Mouse (Mus musculus): ENCODE data around the gene Olfr1427. TPM values are rescaled to one million over a fixed set of nuclear protein-coding genes. Genes with fewer than 3 reads are reported as not detected.

Gene Olfr1427
- total RNA-seq (2014; rRNA removed) (not detected in 2 replicates), polyA plus RNA-seq (2015; fragmentation: Nextera tagmentation; extraction: Ambion mirVana) (not detected in 2 replicates)

DNA sequence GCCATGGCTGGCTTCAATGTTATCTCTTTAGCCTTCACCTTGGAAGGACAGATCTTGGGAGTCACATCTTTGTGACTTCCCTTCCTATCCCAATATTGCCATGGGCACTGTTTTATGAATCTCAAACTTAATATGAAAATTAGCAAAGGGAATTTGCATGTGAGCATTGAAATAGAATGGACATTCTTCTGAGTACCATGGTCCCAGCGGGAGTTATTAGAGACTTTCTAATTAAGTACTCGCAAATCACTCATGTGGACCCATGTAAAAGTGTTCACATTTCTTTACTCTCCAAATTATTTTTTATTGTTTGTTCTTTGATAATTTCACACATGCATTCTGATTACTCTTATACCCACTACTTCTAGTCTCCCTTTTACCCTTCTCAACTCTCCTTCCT is at the start of gene Olfr1427:
Gene Olfr1427, minus strand, starts transcription at position 101 of the 400 bp plus-strand sequence.
- no peak for TF ChIP-seq CTCF (IDR thresholded peaks at IDR 0.05)
- 97% methylated on average over 2 of the region's 2 CpGs for WGBS
- ATAC-seq (ENCODE audit: low FRiP score), result no peak
- Histone ChIP-seq H3K9ac (replicated peaks; ENCODE audit: low read length, poor library complexity, severe bottlenecking) (no peak within 1 kb of the TSS), H3K4me2 (ENCODE audit: low read depth, low read length, poor library complexity, severe bottlenecking) (no peak within 1 kb of the TSS), H3K4me1 (ENCODE audit: insufficient read depth, low read length) (no peaks in the 10 kb centered on the region), H3K27ac (ENCODE audit: low read depth, low read length) (no peak within 1 kb of the TSS), H3K4me3 (ENCODE audit: low read depth, low read length) (no peak within 1 kb of the TSS), H3K27me3 (ENCODE audit: insufficient read depth, low read length) (no peaks in the 10 kb centered on the region), H3K36me3 (ENCODE audit: insufficient read depth, low read length) (no peaks in the 10 kb centered on the region), H3K9me3 (ENCODE audit: low read length) (no peaks in the 10 kb centered on the region)
- no peak for DNase-seq (ENCODE audit: low spot score)

- Histone ChIP-seq H3K9ac (replicated peaks; ENCODE audit: low read length, poor library complexity, severe bottlenecking) (no peak overlapping the region), H3K4me2 (ENCODE audit: low read depth, low read length, poor library complexity, severe bottlenecking) (no peak overlapping the region), H3K4me3 (ENCODE audit: low read depth, low read length) (no peak overlapping the region), H3K4me1 (ENCODE audit: insufficient read depth, low read length) (no peaks in the 10 kb centered on the region), H3K27ac (ENCODE audit: low read depth, low read length) (no peak overlapping the region), H3K9me3 (ENCODE audit: low read length) (no peaks in the 10 kb centered on the region), H3K27me3 (ENCODE audit: insufficient read depth, low read length) (no peaks in the 10 kb centered on the region), H3K36me3 (ENCODE audit: insufficient read depth, low read length) (no peaks in the 10 kb centered on the region)
- peak; percentile 1 for DNase-seq (ENCODE audit: low spot score)
- no peak for TF ChIP-seq CTCF (IDR thresholded peaks at IDR 0.05)
- ATAC-seq (ENCODE audit: low FRiP score), result no peak
- 91% methylated on average over 3 of the region's 3 CpGs for WGBS
Observed at GRCm38 (mm10) chr19:12145452-12145851, 42.3 kb upstream of the Olfr1427 start.

DNA sequence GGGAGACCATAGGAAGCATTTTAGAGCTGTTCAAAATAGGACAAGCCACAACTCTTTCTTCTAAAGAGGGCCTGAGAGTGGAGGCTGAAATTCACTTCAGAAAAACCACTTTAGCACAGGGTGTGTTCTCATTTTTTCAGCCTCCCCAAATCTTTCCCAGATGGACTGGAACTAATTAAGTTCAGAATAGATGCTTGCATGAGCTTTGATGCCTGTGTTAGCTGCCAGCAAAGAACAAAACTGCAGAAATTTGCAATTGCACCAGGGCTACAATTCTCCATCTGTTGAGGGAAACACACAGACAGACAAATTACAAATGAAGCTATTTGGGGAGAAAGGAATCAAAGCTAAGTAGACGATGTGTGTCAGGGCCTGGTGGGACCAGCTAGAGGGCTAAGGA is 40.2 kb upstream of the Olfr1427 start:
- Histone ChIP-seq H3K27ac (ENCODE audit: low read depth, low read length) (no peak overlapping the region), H3K4me2 (ENCODE audit: low read depth, low read length, poor library complexity, severe bottlenecking) (no peak overlapping the region), H3K4me1 (ENCODE audit: insufficient read depth, low read length) (no peaks in the 10 kb centered on the region), H3K9ac (replicated peaks; ENCODE audit: low read length, poor library complexity, severe bottlenecking) (no peak overlapping the region), H3K27me3 (ENCODE audit: insufficient read depth, low read length) (no peaks in the 10 kb centered on the region), H3K4me3 (ENCODE audit: low read depth, low read length) (no peak overlapping the region), H3K36me3 (ENCODE audit: insufficient read depth, low read length) (no peaks in the 10 kb centered on the region), H3K9me3 (ENCODE audit: low read length) (no peaks in the 10 kb centered on the region)
- WGBS, result 21% methylated on average over 1 of the region's 1 CpGs
- DNase-seq (ENCODE audit: low spot score) (peak; percentile 15), ATAC-seq (ENCODE audit: low FRiP score) (no peak)
- TF ChIP-seq CTCF (IDR thresholded peaks at IDR 0.05), result no peak

GRCm38 (mm10) chr19:12134289-12134688 is 31.2 kb upstream of the Olfr1427 start:
- peak; percentile 75 for TF ChIP-seq CTCF (IDR thresholded peaks at IDR 0.05)
- Histone ChIP-seq H3K4me3 (ENCODE audit: low read depth, low read length) (no peak overlapping the region), H3K36me3 (ENCODE audit: insufficient read depth, low read length) (no peaks in the 10 kb centered on the region), H3K4me1 (ENCODE audit: insufficient read depth, low read length) (no peaks in the 10 kb centered on the region), H3K27me3 (ENCODE audit: insufficient read depth, low read length) (no peaks in the 10 kb centered on the region), H3K4me2 (ENCODE audit: low read depth, low read length, poor library complexity, severe bottlenecking) (no peak overlapping the region), H3K9ac (replicated peaks; ENCODE audit: low read length, poor library complexity, severe bottlenecking) (no peak overlapping the region), H3K9me3 (ENCODE audit: low read length) (no peaks in the 10 kb centered on the region), H3K27ac (ENCODE audit: low read depth, low read length) (no peak overlapping the region)
- ATAC-seq (ENCODE audit: low FRiP score) (no peak), DNase-seq (ENCODE audit: low spot score) (peak; percentile 58)
- WGBS, result 26% methylated on average over 2 of the region's 2 CpGs

DNA sequence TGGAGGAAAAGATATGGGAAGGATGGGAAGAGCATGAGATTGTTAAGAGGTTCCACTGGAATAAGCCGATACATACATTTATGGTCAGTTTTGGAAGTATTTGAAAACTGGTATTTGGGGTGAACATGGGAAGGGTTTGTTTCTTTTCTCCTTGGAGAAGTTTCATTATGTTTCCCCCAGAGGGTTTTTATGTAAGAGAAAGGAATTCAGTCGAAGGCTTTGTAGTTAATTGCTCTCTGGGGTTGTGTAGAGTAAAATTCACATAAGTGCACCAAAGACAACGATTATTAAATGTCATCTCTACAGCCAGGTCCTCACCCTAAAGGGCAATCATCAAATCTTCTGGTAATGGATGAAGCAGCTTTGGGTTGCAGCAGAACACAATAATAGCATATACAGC is 20.0 kb upstream of the Olfr1427 start, which contains the start of gene Olfr76:
Gene Olfr76, minus strand, starts transcription at position 101 of the 400 bp plus-strand sequence.
- Histone ChIP-seq H3K27ac (ENCODE audit: low read depth, low read length) (no peak within 1 kb of the TSS), H3K4me2 (ENCODE audit: low read depth, low read length, poor library complexity, severe bottlenecking) (no peak within 1 kb of the TSS), H3K27me3 (ENCODE audit: insufficient read depth, low read length) (no peaks in the 10 kb centered on the region), H3K9ac (replicated peaks; ENCODE audit: low read length, poor library complexity, severe bottlenecking) (no peak within 1 kb of the TSS), H3K4me3 (ENCODE audit: low read depth, low read length) (no peak within 1 kb of the TSS), H3K4me1 (ENCODE audit: insufficient read depth, low read length) (no peaks in the 10 kb centered on the region), H3K9me3 (ENCODE audit: low read length) (no peaks in the 10 kb centered on the region), H3K36me3 (ENCODE audit: insufficient read depth, low read length) (no peaks in the 10 kb centered on the region)
- no peak for DNase-seq (ENCODE audit: low spot score)
- no peak for ATAC-seq (ENCODE audit: low FRiP score)
- 77% methylated on average over 3 of the region's 3 CpGs for WGBS
- TF ChIP-seq CTCF (IDR thresholded peaks at IDR 0.05), result no peak

DNA sequence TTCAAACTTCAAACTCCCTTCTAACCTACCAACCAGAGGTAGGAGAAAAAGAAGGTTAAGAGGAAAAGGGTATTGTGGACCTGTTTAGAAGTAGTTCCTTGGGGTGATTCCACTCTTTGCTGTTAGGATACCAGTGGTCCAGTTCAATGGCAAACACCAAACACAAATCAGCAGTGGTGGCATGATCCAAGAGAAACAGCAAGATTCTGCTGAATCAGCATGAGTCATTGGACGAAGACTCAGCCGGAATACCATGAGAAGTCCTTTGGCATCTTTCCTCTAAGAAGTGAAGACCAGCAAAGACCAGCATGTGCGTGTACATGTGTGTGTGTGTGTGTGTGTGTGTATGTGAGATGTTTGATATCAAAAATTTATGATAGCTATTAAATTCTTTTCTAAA is 13.3 kb upstream of the Olfr1427 start:
- Histone ChIP-seq H3K4me3 (ENCODE audit: low read depth, low read length) (no peak overlapping the region), H3K9me3 (ENCODE audit: low read length) (no peaks in the 10 kb centered on the region), H3K27me3 (ENCODE audit: insufficient read depth, low read length) (no peaks in the 10 kb centered on the region), H3K9ac (replicated peaks; ENCODE audit: low read length, poor library complexity, severe bottlenecking) (no peak overlapping the region), H3K36me3 (ENCODE audit: insufficient read depth, low read length) (no peaks in the 10 kb centered on the region), H3K4me1 (ENCODE audit: insufficient read depth, low read length) (no peaks in the 10 kb centered on the region), H3K27ac (ENCODE audit: low read depth, low read length) (no peak overlapping the region), H3K4me2 (ENCODE audit: low read depth, low read length, poor library complexity, severe bottlenecking) (no peak overlapping the region)
- 90% methylated on average over 3 of the region's 3 CpGs for WGBS
- DNase-seq (ENCODE audit: low spot score) (no peak), ATAC-seq (ENCODE audit: low FRiP score) (no peak)
- no peak for TF ChIP-seq CTCF (IDR thresholded peaks at IDR 0.05)
